Mouse (Mus musculus) cerebellum, postnatal 25 days (tissue): ENCODE results near the gene Pdhb.

ENCODE experiments used
- DNase-seq, 2 experiments: peaks; one replicate each; pipeline ENCODE4 v3.0.0; 2021; ENCODE audit warnings: mixed read lengths in 2 of 2

Gene Pdhb

DNA sequence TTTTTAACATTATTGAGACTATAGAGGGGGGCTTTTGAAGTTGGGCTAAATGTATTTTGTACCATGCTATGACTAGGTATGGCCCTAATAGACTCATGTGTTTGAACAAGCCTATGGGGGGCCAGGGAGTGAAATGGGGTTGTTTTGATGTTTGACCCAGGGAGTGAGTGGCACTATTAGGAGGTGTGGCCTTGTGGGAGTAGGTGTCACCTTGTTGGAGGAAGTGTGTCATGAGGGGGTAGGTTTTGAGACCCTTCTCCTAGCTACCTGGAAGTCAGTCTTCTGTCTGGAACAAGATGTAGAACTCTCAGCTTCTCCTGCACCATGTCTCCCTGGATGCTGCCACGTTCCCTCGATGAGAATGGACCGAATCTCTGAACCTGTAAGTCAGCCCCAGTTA is 17.7 kb upstream of the Pdhb start:
- DNase-seq = no peak

DNA sequence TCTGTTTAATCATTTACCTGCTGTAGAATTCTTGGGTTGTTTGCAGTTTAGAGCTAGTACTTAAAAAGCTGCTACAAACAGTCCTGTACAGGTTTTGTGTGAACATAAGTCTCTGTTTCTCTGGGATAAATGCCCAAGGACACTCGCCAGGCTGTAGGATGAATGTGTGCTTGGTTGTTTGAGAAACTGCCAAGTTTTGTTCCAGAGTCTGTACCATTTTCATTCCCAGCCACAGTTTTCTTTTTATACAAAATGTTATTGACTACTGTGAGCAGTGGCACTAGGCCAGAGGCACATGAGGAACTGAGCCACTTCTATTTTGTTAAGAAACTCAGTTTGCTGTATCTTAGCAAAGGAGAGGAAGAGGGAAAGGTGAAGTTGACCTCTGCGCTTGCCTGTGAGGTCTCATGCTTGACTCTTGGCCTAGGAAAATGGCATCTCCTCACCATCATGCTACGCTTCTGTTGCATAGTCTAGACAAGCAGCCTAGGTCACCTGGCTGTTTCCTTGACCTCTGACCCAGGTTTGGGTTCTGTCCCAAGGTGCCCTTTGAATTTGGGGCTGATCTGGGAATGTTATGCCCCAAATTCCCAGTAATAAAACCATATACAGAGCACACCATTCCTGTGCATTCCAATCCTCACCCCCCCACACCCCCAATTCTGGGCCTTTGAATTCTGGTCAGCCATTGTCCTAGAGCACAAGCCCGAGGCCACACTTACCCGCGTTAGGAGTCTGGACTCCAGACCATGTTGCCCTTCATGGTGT is 13.6 kb upstream of the Pdhb start:
- no peak for DNase-seq

DNA sequence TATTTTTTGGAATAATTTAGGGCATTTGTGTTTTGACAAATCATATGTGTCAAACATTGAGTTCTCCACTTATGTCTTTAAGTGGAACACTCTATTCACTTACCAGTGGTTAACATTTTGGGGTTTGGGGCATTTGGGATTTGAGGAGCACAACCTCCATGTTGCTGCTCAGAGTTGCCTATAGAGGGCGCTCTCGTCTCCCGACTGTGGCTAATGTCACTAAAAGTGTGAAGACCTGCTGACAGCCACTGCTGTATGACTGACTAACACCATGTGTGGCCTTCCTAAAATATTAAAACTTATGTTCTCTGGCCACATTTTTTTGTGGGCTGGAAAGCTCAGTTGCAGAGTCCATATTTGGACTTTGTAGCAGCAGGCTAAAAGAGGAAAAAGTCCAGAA is 10.5 kb upstream of the Pdhb start:
- DNase-seq = no peak

DNA sequence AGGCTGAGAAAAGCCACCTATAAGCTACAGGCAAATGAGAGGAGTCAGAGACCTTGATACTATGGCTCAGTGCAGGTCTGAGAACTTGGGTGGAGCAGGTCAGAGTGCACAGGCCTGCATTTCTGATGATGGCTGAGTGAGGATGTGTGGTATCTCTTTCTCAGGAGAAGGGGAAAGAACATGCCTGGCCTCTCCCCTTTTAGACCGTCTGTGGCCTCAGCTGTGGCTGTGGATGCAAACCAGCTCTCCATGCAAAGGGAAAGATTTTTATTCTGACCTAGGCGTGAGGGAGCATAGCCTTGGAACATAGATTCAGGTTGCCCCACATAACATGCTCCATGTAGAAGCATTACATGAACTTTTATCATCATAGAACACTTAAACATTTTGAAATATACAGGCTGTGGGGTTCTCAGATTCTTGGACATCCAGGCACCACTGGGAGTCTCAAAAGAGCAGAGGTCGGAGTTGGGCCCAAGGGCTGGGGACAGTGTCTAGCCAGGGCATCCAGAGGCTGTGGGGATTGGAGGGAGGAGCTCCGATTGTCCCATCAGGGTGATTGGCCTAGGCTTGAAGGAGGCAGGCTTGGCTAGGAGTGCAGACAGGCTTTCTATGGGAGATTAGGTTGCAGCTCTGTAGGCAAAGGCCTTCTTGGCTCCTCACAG is 7.7 kb upstream of the Pdhb start:
- no peak for DNase-seq

DNA sequence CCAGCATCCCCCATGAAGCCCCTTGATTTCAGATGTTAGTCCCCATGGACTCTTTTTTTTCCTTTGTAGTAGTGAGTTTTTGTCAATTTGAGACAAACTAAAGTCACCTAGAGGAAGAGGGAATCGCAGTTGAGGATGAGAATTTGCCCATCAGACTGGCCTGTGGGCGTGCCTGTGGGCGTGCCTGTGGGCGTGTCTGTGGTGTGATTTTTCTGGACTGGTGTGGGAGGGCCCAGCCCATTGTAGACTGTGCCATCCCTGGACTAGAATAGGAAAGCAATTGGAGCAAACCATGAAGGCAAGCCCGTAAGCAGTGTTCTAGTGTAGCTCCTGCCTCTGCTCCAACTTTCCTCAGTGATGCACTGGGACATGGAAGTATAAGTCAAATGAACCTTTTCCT is 3.4 kb upstream of the Pdhb start:
- DNase-seq = no peak

DNA sequence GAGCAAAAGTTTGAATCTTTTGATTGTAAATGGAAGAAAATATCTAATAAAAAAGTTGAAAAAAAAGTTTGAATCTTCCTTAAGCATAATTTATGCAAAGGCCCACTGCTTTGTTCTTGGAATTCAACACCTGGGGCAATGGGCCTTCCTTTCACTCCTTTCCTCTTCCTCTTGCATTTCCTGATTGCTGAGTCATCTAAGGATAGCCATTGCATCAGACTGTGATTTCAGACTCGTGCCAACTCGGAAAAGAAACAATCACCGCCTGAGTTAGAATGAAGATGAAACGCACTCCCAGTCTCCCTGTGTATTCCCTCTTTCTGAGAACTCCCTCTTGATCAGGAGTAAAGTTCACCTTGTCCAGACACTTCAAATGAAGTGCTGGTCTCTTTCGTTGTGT is 1.8 kb upstream of the Pdhb start:
- DNase-seq = no peak

DNA sequence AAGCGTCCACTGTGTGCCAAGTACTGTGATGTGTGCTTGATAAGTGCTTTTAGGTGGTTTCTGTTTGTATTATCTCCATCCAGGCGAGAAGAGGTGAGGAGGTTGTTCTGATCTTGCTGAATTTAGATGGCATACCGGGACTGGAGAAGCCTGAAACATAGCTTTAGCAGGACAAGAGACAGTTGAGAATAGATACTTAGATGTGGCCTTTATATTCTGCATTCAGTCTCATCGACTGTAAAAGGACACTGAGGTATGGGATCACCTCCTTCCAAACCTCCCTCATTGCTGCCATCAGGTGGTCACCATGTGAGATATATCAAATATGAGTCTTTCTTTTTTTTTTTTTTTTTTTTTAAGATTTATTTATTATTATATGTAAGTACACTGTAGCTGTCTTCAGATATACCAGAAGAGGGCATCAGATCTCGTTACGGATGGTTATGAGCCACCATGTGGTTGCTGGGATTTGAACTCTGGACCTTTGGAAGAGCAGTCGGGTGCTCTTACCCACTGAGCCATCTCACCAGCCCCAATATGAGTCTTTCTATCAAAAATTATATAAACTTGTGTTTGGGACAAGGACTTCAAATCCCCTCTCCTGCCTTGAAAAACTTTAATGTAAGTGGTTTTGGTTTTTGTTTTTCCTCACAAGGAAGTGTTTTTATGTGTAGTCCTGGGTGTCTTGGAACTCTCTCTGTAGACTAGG is 871 bp upstream of the Pdhb start:
- peak in 1 of 2 experiments; percentile 73 for DNase-seq

DNA sequence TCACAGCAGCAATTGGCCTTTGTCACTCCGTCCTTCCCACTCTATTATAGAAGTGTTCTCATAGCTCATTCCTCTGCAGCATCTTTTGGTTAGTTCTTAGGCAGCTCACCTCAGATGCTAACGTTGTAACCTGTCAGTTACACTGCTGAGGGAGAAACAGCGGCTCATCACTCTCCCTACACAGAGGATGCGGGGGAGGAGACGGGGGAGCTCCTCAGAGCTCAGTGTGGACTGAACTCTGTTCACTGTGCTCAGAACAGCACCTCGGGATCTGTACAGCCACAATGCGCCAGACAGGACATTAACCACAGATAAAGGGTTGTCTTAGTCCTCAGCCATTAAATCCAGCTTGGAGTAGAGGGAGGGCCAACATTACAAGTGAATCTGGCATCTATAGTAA is 8.4 kb downstream of the Pdhb start:
- no peak for DNase-seq

DNA sequence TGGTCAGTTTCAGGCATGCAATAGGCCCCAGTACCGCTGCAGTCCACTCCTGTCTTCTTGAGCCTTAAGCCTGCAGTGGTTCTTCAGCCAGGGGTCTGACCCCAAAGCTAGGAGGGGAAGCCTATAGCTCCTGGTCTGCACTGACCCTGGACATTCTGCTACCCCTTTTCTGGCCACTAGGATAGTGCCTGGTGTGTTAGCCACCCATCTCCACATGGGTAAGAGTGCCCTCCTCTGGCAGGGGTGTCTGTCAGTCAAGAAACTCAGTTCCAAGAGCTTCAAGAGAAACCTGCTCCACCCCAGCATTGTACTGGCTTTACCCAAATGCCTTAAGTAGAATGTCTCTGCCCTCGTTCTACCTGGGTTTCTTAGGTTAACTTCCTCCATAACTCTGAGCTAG is 11.0 kb downstream of the Pdhb start:
- DNase-seq = peak in 1 of 2 experiments; percentile 37

DNA sequence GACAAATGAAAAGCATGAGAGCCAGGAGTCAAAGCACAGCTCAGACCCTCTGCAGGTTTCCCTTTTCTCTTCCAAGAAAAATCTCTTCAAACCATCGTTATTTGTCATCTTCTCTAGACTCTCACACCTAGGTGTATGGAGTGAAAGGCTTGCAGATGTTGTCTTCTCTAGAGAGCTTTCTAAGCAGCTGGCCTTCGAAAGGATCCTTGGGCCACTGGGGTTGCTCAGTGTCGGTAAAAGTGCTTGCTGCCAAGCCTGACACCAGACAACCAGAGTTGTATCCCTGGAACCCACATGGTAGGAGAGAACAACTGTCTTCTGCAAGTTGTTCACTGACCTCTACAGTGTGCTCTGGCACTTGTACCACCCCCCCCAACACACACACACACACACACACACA is 13.7 kb downstream of the Pdhb start:
- DNase-seq = no peak

DNA sequence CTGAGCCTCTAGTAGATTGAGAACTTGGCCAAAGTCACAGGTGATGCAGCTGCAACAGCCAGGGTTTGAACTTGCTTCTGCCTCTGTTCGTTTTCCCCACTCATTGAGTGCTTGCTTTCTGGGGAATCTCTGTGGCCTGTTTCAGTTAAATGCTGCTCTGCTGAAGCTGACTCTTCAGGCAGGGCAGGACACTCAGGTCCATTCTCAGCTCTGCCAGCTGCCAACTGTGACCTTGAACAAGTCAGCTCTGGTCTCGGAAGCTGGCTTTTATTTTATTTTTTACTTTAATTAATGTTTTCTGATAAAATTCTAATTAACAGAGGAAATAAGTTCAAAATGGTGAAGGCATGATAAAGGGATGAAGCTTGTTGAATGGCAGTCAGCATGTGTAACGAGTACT is 14.1 kb downstream of the Pdhb start:
- DNase-seq = no peak

DNA sequence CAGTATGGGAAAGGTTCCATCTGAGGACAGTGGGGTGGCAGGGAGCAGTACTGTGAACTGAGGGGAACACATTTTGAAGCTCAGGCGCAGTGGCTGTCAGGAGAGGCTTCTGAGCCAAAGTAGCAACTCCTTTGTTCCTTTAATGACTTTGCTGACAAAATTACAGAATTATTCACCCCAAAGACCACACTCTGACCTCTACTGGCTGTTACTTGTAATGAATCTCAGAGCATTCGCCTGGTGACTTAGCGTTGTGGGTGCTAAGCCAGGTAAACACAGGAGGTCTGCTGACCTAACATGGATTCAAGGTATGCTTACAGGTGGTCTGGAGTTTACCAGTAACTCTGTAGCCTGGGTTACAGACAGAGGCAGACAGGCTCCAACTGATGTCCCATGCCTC is 15.9 kb downstream of the Pdhb start:
- no peak for DNase-seq

DNA sequence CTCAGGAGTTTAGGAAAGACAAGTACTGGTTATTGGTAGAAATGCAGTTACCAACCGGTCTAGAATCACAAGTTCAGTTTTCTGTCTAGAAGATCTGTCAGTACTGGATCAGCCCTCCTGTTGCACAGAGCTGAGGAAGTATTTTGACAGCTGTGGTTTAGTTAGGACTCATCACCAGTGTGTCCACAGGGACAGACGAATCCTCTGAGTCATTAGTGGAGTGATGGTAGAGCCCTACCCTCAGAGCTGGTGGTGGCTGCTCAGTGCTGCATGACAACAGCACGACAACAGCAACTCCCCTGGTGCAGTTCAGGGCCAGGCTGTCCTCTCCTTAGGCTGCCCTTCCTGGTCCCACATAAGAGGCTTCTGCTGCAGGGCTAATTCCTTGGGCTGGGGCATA is 18.8 kb downstream of the Pdhb start:
- no peak for DNase-seq

DNA sequence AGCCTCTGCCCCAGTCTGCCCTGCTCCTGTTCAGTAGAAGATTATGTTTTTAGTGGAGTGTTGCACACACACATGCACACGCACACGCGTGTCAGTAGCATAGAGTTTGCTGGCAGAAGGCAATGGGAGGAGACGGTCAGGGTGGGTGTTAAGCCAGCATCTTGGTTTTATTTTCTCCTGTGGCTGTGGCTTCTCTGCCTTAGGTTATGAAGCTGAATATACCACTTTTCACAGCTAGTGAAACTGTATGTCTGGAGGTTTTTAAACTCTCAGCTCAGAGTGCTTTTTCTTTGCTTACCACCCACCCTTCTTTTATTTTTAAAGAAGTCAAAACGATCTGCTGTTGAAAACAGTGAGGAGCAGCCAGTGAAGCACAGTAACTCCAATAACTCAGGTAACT is 21.1 kb downstream of the Pdhb start:
- DNase-seq = no peak

DNA sequence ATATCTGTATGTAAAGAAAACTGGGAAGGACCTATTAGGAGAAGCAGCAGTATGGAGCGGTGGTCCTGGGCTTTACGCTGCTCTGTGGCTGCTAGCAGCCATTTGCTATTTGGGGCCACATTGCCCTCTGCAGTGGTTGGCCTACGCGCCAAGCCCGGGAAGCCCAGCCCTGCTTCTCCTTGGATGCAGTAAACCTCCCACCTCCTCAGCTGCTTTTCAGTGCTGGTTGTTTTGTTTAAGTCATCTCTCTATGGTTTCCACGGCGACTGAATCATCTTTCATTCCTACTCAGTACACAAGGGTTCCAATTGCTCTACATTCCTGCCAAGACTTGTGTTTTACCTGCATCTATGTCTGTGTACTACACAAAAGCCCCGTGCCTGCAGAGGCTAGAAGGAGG is 24.0 kb downstream of the Pdhb start:
- DNase-seq = no peak

DNA sequence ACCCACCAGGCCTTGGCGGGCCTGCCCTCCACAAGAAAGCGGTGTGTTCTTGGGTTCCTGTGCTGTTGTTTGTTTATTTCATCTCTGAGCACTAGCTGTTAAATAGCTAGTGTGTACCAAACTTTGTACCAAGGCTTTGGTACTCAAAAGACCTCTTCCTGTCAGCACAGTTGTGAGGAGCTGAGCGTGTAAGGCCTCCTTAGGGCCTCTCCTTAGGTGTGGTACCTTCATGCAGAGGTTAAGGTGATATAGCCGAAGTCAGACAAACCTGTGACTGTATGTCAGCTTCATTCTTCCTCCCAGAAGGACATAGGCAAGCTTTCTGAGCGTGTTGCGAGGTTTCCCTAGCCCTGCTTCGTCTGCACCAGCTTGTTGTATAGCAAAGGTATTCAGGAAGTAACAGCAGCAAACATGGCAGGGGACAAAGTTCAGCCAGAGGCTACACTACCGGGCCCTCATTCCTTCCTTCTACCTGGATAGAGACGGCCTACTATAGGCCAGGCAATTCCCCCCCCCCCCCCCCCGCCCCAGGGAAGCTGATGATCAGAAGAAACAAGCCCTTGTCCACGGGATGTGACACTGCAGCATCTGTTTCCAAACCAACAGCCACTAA is 26.1 kb downstream of the Pdhb start:
- no peak for DNase-seq

DNA sequence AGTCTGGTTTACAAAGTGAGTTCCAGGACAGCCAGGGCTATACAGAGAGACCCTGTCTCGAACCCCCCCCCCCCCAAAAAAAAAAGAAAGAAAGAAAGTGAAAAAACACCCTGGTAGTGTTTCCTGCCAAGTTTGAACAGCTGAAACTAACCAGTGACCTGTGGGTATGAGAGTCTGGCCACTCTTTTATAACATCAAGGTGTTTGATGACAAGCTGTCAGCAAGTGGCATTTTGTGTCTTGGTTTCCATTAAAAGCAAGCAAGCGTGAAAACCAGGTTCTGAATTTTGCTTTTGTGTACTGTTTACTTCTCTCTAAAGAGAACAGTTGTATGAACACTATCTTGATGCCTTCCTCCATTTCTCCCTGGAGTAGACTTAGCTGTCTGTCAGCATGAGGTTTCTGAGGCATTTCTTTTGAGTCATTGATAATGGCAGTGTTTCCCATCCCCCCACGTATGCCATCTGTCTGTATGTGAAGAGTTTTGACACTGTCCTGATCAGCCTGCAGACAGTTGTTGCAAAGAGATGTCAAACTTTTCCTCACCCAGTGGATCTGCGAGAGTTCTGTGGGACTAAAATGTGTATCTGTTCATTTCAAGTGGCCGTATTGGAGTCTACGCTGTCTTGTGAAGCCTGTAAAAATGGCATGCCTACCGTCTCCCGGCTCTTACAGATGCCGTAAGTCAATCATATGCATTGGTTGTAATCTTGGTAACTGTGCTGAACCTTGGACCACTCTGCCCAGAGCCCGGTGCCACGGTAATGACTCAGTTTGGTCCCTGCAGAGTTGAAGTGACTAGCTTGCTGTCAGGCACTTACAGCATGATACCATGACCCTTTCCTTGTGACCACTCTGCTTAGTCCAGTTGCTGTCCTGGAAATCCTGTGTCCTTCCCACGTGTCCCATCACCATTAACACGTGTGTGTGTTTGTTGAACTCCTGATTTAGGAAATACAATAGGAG is 26.9 kb downstream of the Pdhb start:
- no peak for DNase-seq

DNA sequence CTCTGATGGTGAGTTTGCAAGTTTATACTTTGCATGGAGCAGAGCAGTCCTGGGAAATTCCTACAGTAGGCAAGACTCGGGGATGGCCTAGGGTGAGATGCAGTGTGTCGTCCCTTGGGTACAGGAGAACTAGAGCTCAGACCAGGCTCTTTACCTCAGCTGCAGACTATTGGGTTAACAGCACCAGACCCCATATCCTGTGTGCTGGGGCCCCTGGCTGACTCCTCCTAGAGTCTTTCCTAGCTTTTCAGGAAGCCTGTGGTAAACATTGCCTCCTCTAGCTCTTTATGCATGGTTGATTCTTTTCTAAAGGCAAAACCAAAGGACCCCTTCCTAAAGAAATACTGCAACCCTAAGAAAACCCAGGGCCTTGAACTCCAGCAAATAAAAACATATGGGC is 31.7 kb downstream of the Pdhb start:
- DNase-seq = no peak

DNA sequence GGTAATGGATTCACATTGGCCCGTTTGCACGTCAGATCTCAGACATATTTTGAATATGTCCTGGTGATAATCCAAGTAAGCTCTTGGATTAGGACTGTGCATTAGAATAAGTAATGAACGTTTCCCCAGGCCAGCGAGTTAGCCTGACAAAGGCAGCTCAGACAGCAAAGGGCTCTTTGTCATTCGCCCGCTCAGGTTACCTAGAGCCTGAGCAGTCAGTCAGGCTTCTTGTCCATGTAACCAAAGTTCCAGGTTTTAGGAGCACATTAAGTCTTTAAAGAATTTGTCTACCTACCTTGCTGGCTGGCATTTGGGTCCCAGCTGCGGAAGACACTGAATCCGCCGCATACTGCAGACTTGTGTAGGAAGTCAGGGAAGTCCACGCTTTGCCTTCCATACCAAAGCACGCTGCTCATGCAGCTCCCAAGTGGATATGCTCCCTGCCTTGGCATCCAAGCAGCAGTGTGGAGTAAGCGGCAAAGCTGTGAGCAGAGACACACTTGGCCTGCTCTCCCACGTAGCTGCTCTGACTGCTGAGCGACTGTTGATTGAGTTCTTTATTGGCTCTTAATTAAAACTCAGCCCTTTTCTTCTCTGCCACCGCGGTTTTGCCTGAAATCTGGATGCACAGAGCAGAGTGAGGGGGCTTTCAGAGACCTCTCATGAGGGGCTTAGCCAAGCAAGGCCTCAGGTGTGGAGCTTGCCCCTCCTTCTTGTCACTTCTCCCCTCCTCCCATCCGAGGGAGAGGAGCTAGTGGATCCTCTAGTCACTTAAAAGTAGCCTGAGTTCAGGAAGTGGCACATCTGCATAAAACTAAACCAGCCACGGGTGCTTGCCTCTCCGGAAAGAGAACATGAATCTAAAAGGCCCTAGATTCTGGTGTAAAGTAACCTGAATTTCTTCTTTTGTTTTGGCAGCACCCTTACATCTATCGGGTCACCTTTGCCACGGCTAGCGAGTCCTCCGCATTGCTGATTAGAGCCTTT is 32.8 kb downstream of the Pdhb start:
- no peak for DNase-seq

DNA sequence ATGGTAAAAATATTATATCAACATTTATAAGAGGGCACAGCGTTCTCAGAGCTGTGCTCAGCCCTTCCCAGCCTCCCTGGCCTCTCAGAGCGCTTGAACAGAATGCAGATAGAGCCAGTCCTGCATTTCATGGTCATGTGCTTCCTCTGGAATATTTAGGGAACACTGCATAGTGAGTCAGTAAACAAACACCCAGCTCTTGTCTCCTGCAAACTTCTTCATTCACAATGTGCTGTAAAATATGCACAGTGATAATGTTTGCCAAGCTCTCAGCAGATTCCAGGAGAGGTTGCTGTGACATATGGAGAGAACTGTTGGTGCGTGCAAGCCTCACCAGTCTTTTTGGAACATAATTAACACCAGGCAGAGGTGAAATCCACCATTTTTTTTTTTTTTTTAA is 37.7 kb downstream of the Pdhb start:
- DNase-seq = peak; percentile 30 to 50

DNA sequence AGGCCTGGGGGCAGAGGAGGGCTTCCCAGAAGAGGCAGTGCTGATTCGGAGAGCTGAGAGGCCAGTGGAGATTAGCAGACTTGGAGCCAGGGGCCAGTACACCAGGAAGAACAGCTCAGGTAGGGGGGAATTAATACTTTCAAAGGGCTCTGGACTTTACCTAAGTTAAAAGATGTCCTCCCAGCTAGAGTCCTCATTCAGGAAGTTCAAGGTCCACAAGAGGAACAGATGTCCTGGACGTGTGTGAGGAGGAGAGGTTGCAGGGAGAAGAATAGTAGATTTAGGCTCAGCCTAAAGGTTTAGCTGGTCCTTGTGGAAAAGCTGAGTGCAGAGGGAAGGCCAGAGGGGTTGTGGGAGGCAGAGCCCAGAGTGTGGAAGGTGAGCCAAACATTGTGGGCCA is 38.6 kb downstream of the Pdhb start:
- DNase-seq = no peak
